Mouse (Mus musculus) heart, postnatal 25 days (tissue): Measurements from ENCODE around the gene Lpar6. TPM values are rescaled to one million over a fixed set of nuclear protein-coding genes. Genes with fewer than 3 reads are reported as not detected.
A peak's percentile ranks its signal among the peaks of the same experiment; 100 is the strongest.

ENCODE experiments used
- DNase-seq: peaks from one replicate; pipeline ENCODE4 v3.0.0; 2022; ENCODE audit warnings: low spot score
- intact Hi-C: fragments of 180-260 bp; cut with DNase I; formaldehyde crosslinking; loops from one replicate; pipeline ENCODE4 v1.15.1; 2025
- total RNA-seq, 2 experiments: library from RNA; stranded (reverse); gene quantifications; 2 replicates each; pipeline ENCODE4 v1.2.3; 2021

Lpar6 gene
- 1 to 10 TPM; 3.3 to 3.8 TPM for total RNA-seq

DNA sequence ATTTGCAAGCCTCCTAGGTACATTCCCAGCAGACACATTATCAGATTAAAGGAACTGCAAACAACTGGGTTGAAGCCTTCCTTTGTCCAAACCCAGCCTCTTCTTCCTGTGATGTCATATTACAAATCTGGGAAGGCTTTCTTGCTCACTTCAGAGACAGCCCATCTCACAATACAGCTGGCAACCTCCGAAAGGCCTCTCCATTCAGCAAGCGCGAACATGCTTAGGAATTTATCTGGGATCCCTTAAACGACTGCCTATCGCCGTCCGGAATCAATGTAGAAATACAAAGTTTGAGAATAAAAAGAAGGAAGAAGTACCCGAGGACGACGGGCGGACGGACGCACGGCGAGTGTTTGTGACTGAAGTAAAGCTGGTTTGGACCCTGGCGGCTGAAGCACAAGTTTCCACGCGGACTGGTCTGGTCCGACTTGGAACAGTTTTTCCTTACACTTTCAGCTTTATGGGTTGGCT lies at the start of gene Lpar6:
TSS of gene Lpar6 (plus strand) at position 48 of the 474 bp plus-strand sequence.
- intact Hi-C loops, result no loop called here
- peak; percentile 32 for DNase-seq

DNA sequence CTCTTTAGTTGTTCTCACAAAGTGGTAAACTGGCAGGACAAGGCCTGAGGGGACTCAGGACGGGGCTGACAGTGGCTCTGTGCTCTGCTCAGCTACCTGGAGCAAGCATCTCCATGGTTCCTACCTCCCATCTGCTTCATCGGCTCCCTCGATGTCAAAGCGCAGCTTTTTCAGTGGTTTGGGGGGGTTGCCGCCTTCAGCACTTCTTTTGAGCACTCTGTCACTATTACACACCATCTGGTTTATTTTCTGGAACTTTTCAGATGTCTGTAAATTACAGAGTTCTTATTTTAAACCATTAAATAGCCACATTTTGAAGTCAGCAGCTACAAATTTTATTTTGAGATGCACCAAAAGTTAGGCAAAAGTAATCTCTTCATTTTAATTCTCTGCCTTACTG lies 38.6 kb upstream of the Lpar6 start:
- no peak for DNase-seq
- intact Hi-C loops, result no loop called here

DNA sequence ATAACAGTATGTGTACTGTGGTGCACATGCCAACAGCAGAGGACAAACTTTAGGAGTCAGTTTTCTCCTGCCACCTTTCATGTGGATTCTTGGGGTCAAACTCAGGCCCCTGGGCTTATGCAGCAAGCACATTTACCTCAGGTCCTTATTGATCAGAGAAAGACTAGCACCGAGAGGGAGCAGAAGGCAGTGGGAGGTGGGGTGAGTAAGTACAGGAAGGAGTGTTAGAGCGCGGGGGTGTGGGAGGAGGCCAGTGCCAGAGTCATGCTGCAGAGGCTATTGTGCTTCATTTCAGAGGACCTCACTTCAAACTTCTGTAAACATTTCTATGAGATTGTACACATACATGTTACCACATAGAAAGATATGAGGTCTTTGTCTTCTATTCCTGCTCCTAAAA lies 36.2 kb upstream of the Lpar6 start:
- DNase-seq, result no peak
- intact Hi-C loops, result no loop called here

- no peak for DNase-seq
- intact Hi-C loops, result no loop called here
These were observed 33.7 kb upstream of the Lpar6 start for GRCm38 (mm10) chr14:73204016-73204415.

DNA sequence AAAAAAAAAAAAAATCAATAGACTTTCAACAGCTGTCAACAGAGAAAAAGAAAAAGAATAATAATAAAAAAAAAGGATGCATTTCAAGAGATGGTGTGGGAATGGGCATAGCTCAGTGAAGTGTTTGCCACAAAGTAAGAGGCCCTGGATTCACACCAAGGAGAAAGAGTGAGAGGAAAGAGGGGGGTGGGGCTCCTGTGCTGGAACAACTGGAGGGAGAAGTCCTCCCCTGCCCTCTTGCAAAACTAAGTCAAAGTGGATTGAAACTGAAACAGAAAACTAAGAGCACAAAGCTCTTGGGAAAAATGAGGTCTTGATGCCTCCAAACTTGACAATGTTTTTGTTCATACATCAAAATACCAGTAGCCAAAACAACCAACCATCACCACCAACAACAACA lies 28.4 kb upstream of the Lpar6 start:
- intact Hi-C loops, result no loop called here
- DNase-seq, result no peak

DNA sequence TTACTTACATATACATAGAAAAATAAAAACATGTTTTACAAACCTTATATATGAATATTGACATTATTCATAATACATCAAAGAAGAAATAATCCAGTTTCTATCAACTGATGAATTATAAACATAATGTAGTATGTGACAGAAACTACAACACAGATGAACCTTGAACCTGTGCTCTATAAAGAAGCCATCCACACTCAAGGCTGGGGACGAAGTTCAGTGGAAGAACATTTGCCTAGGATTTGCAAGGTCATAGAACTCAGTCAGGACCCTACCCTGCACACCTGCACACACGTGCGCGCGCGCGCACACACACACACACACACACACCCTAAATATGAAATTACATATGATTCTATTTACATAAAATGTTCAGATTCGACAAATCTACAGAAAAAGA lies 27.5 kb upstream of the Lpar6 start:
- DNase-seq, result no peak

GRCm38 (mm10) chr14:73211477-73211876 lies 26.2 kb upstream of the Lpar6 start:
- intact Hi-C loops, result loop anchor here (5.0 kb wide), 1 partner anchor 46 kb away; no protein-coding TSS in a partner anchor
- no peak for DNase-seq

More for the DNA sequence above, 27.5 kb upstream of the Lpar6 start:
- intact Hi-C loops, result loop anchor here (5.0 kb wide), 1 partner anchor 47 kb away; no protein-coding TSS in a partner anchor

- no peak for DNase-seq
- intact Hi-C loops, result no loop called here
These were observed 20.6 kb upstream of the Lpar6 start for GRCm38 (mm10) chr14:73217062-73217461.

DNA sequence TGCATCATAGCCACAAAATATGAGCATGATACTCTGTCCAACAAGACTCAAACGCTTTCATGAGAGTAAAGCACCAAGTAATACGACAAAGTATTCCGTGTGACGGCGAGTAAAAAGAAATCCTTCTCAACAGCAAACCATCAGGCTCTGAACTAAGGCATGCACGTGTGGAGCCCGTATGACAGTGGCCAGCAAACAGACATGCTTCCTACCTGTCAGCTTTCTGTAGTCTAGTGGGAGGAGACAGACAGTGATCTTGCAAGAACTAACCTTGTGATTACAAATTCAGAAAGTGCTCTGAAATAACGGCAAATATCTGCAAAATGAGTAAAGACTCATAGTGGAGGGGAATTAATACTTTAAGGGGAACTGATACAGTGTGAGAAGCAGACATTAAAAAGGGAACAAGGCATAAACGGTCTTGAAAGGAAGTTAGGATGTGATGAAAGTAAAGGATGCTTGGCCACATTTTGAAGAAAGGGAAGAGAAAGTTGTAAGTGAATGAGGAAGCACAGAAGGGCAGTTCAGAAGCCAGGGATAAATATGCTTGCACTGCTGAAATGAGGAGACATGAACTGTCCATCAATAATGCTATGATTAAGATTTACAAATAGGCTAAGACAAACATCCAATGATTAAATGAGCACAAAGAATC lies 15.3 kb upstream of the Lpar6 start:
- DNase-seq, result no peak
- intact Hi-C loops, result no loop called here

GRCm38 (mm10) chr14:73226346-73226745 lies 11.3 kb upstream of the Lpar6 start:
- intact Hi-C loops, result no loop called here
- DNase-seq, result no peak

GRCm38 (mm10) chr14:73226849-73227248 lies 10.8 kb upstream of the Lpar6 start:
- intact Hi-C loops, result no loop called here
- DNase-seq, result no peak

- intact Hi-C loops, result no loop called here
- DNase-seq, result no peak
These were observed 6.3 kb upstream of the Lpar6 start for GRCm38 (mm10) chr14:73231286-73231982.

DNA sequence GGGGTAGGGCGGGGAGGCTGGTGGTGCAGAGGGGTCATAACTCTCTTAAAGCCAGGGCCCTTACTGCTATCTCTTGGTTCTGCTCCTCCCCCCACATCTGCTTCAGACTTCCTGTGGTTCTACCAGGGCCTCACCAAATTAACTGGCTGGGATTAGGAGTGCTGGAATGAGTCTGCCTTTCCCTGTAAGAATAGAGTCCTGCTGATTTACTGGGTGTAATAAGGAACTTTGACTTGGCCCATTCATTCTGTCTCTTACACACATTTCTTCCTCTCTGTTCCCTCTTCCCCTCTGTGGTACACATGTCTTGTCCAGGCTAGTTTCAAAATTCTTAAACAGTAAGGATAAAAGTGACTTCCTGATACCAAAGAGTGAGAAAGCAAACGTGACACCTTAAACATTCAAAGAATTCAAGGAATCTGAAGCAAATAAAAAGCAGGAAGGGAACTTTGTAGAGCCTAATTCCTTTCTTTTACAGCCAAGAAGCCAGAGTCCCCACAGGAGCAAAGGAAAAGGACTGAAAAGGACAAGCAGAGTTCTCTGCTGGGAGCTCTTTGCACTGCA lies 3.1 kb upstream of the Lpar6 start:
- no peak for DNase-seq
- intact Hi-C loops, result no loop called here

DNA sequence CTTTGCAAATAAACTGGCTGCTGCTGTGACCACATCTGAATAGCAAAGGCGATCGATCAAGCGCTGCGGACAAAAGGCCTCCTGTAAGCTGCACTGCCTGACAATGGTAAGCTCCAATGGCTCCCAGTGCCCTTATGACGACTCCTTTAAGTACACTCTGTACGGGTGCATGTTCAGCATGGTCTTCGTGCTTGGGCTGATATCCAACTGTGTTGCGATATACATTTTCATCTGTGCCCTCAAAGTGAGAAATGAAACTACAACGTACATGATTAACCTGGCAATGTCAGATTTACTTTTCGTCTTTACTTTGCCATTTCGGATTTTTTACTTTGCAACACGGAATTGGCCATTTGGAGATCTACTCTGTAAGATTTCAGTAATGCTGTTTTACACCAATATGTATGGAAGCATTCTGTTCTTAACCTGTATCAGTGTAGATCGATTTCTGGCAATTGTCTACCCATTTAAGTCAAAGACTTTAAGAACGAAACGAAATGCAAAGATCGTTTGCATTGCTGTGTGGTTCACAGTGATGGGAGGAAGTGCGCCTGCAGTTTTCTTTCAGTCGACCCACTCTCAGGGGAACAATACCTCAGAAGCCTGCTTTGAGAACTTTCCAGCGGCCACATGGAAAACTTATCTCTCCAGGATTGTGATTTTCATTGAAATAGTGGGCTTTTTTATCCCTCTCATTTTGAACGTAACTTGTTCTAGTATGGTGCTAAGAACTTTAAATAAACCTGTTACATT lies 979 bp downstream of the Lpar6 start:
- intact Hi-C loops, result no loop called here

GRCm38 (mm10) chr14:73239291-73239690 lies 1.6 kb downstream of the Lpar6 start:
- intact Hi-C loops, result no loop called here
- DNase-seq, result no peak

More for the DNA sequence above, 979 bp downstream of the Lpar6 start:
- peak; percentile 12 for DNase-seq

GRCm38 (mm10) chr14:73239857-73240256 lies 2.2 kb downstream of the Lpar6 start:
- intact Hi-C loops, result loop anchor here (10.0 kb wide), 1 partner anchor 145 kb away; the partner anchor contains the start of gene Itm2b
- no peak for DNase-seq

- intact Hi-C loops, result loop anchor here (10.0 kb wide), 1 partner anchor 141 kb away; the partner anchor contains the start of gene Itm2b
These were observed 6.4 kb downstream of the Lpar6 start for GRCm38 (mm10) chr14:73244061-73244597.

GRCm38 (mm10) chr14:73250056-73250455 lies 12.4 kb downstream of the Lpar6 start:
- intact Hi-C loops, result no loop called here
- no peak for DNase-seq

More at GRCm38 (mm10) chr14:73244061-73244597, 6.4 kb downstream of the Lpar6 start:
- DNase-seq, result no peak

DNA sequence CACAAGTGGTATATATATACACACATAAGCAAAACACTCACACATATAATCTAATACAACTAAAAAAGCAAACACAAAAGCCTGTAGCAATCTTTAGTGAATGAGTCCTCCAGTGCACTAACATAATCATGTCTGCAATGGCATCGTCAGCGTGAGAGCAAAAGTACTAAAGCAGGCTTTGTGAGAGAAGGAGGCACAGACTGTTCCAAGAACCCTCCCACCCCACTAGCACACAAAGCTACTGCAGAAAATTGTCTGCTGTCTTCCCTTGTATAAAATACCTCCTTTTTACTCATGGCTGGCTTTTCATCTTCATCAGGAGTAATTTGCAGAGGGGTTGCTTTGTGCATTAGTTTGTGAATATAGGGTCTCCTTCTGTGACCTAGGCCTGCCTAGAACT lies 14.6 kb downstream of the Lpar6 start:
- no peak for DNase-seq
- intact Hi-C loops, result no loop called here
